In the genomic region with DNA sequence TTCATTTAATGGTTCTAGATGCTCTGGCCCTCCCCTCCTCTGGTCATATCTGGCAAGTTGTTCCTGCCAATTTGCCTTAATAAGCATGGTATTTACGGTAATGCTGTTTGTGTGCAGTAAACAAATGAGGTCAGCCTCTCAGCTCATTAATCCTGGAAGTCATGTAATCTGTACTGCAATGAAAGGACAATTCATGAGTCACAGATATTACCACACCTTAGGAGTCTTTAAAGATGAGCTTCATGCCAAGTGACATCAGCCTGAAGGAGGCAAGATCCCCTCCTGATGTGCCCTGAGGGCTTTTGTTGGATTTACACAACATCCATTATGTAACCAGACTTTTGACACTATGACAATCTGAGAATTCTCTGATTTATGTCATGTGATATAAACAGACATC, we compare ENCODE assay signal across 16 mouse cellular contexts. TPM values are rescaled to one million over a fixed set of nuclear protein-coding genes. Genes with fewer than 3 reads are reported as not detected.
DNase-seq lines count a peak whose midpoint lies in the region; ATAC-seq and TF ChIP-seq lines count a peak whose summit lies in the region.
"Had no signal": no experiment of that assay in that cellular context is flagged by ENCODE, and none has a peak within 500 bp of the region (broad histone marks: within the 10 kb centered on the region; RNA-seq: fewer than 3 reads in every experiment).

No protein-coding gene starts in this region.

- ATAC-seq in Patski = peak; percentile 90
- no peak for ATAC-seq in megakaryocyte, adult 5-6 weeks (ENCODE audit: poor library complexity, severe bottlenecking)
- ATAC-seq: liver, postnatal 0 days had no signal

- no peaks in the 10 kb centered on the region for H3K27me3 ChIP-seq in Patski

- intact Hi-C loops in gastrocnemius, adult 2 months (cut with DNase I) = loop anchor here (2.0 kb wide), 1 partner anchor 26 kb away; no protein-coding TSS in a partner anchor
- intact Hi-C loops in gastrocnemius, postnatal 36 days (cut with DNase I) = no loop called here

- TF ChIP-seq CTCF in gastrocnemius, adult 2 months (IDR thresholded peaks at IDR 0.05) = no peak
- TF ChIP-seq CTCF in Patski (IDR thresholded peaks at IDR 0.05) = no peak

- POLR2A ChIA-PET in Patski (lab: Charles Lee) = interaction anchor here (0.6 to 1.2 kb wide), 3 partner anchors 16 to 1692 kb away, joined by 4 to 6 read pairs (median 4); no protein-coding TSS in a partner anchor

- in situ Hi-C loops in Patski (cut with MboI; ENCODE audit: low pct_unique_long_range_greater_than_20kb) = no loop called here

- H3K27ac ChIP-seq in gastrocnemius, adult 2 months = peak overlapping the region; percentile 88
- H3K27ac ChIP-seq: forebrain, embryonic 12.5 days; hindbrain, embryonic 10.5 days; midbrain, embryonic 10.5 days; neural tube, embryonic 13.5 days had no signal

- CTCF ChIA-PET in Patski (lab: Charles Lee) = interaction anchor here (1.0 to 1.9 kb wide), 4 partner anchors 10 to 74 kb away, joined by 3 to 5 read pairs (median 3); no protein-coding TSS in a partner anchor

- DNase-seq in gastrocnemius, adult 2 months = no peak
- DNase-seq in gastrocnemius, postnatal 36 days = no peak
- DNase-seq in Patski (ENCODE audit: low read depth, low spot score) = peak; percentile 73
- DNase-seq in gonadal fat pad, adult 2 months (ENCODE audit: low read depth) = peak; percentile 68
- peak; percentile 17 for DNase-seq in lung, postnatal 10 days
- no peak for DNase-seq in left cerebral cortex, adult 8-10 months (ENCODE audit: low spot score in 2 of 2)
- no peak for DNase-seq in layer of hippocampus, adult 9-11 months
- DNase-seq: cerebellum, adult 8-10 months; left cerebral cortex, postnatal 4 days; liver, postnatal 0 days; thymus, postnatal 36 days had no signal

- H3K4me3 ChIP-seq in gastrocnemius, adult 2 months = peak overlapping the region; percentile 21
- H3K4me3 ChIP-seq: forebrain, embryonic 12.5 days; hindbrain, embryonic 10.5 days; midbrain, embryonic 10.5 days; neural tube, embryonic 13.5 days had no signal

RNA-seq across cellular contexts. Expression of a gene that starts 6.6 kb away (rescaled TPM):
- 10 to 100 TPM in 1 of 2 experiments, 1 to 10 TPM in 1; 5.4 to 12.1 TPM for total RNA-seq in gastrocnemius, adult 2 months (2021)
- total RNA-seq in gastrocnemius, postnatal 36 days (2021) = 1 to 10 TPM; 3.2 to 8.9 TPM
- 1.3 TPM for polyA plus RNA-seq in Patski (2021)
- 5.2 and 9.8 TPM in 2 replicates for polyA plus RNA-seq in gonadal fat pad, adult 2 months (2012; rRNA removed)
- total RNA-seq in megakaryocyte, adult 5-6 weeks (2015) = not detected in 2 replicates
- total RNA-seq in megakaryocyte, adult 5-6 weeks (2017) = not detected in 2 replicates
- 1 to 10 TPM; 5.5 to 8.1 (median 6.7) TPM for total RNA-seq in left cerebral cortex, adult 8-10 months (2022)

RNA-seq across cellular contexts. Expression of a gene that starts 42.2 kb away (rescaled TPM):
- total RNA-seq in gastrocnemius, adult 2 months (2021) = under 1 TPM in 1 of 2 experiments, not detected in 1; 0.36 TPM
- under 1 TPM in 1 of 2 experiments, not detected in 1; 0.72 TPM for total RNA-seq in gastrocnemius, postnatal 36 days (2021)
- 27.9 TPM for polyA plus RNA-seq in Patski (2021)
- polyA plus RNA-seq in gonadal fat pad, adult 2 months (2012; rRNA removed) = 1.4 and 2.8 TPM in 2 replicates
- 0.31 and 1.3 TPM in 2 replicates for total RNA-seq in megakaryocyte, adult 5-6 weeks (2015)
- total RNA-seq in megakaryocyte, adult 5-6 weeks (2017) = 0.45 and 2.2 TPM in 2 replicates
- 10 to 100 TPM; 12.1 to 12.7 (median 12.4) TPM for total RNA-seq in left cerebral cortex, adult 8-10 months (2022)

RNA-seq across cellular contexts. Expression of a gene that starts 42.4 kb away (rescaled TPM):
- under 1 TPM; 0.18 to 0.47 TPM for total RNA-seq in gastrocnemius, adult 2 months (2021)
- total RNA-seq in gastrocnemius, postnatal 36 days (2021) = under 1 TPM; 0.52 to 0.69 TPM
- polyA plus RNA-seq in Patski (2021) = 18.8 TPM
- polyA plus RNA-seq in gonadal fat pad, adult 2 months (2012; rRNA removed) = 1.9 and 2.2 TPM in 2 replicates
- total RNA-seq in megakaryocyte, adult 5-6 weeks (2015) = 0.29 and 3.0 TPM in 2 replicates
- 0.69 and 1.5 TPM in 2 replicates for total RNA-seq in megakaryocyte, adult 5-6 weeks (2017)
- total RNA-seq in left cerebral cortex, adult 8-10 months (2022) = 1 to 10 TPM; 4.1 to 5.2 (median 4.4) TPM

Comparison
In these comparisons a context has a peak if more than half of its experiments do, and no peak if none do; other contexts are left out.
1. DNase-seq: peak in Patski (single experiment), gonadal fat pad, adult 2 months (single experiment) and lung, postnatal 10 days (single experiment); none in gastrocnemius, adult 2 months (single experiment), gastrocnemius, postnatal 36 days (0 of 2), left cerebral cortex, adult 8-10 months (0 of 2) and layer of hippocampus, adult 9-11 months (single experiment).
2. RNA of a gene that starts 6.6 kb away (total RNA-seq): 5.4 to 12.1 TPM in gastrocnemius, adult 2 months, 3.2 to 8.9 TPM in gastrocnemius, postnatal 36 days and 5.5 to 8.1 TPM in left cerebral cortex, adult 8-10 months; not detected in megakaryocyte, adult 5-6 weeks; every median in the first group is over 4 times any median in the second.
3. RNA of a gene that starts 42.2 kb away (total RNA-seq): 12.1 to 12.7 TPM in left cerebral cortex, adult 8-10 months; 0.31 to 2.2 TPM in megakaryocyte, adult 5-6 weeks, 0.72 TPM in gastrocnemius, postnatal 36 days and 0.36 TPM in gastrocnemius, adult 2 months; every median in the first group is over 4 times any median in the second.